Mouse (Mus musculus) liver, embryonic 14.5 days (tissue): ENCODE results near the gene Tbl1x. TPM values are rescaled to one million over a fixed set of nuclear protein-coding genes. Genes with fewer than 3 reads are reported as not detected.

ENCODE experiments used
- ATAC-seq: fragments of 200-750 bp; cut with Nextera tagmentation; 2 replicates; pipeline ENCODE4 v1.8.0; 2017; ENCODE audit warnings: moderate number of reproducible peaks, mild to moderate bottlenecking, moderate library complexity; ENCODE audit not compliant: insufficient read depth
- DNase-seq, 3 experiments: peaks; one replicate each; pipeline ENCODE4 v3.0.0-alpha.2; 2012 to 2013; ENCODE audit warnings: low read depth in 3 of 3, low spot score in 3 of 3
- H3K27ac ChIP-seq: fragments of 300-500 bp; sonication (generic); 2 replicates; pipeline ENCODE4 v1.5.1; 2014; ENCODE audit warnings: moderate library complexity, mild to moderate bottlenecking, control low read depth, inconsistent platforms
- H3K27me3 ChIP-seq: fragments of 300-500 bp; sonication (generic); 2 replicates; pipeline ENCODE4 v1.6.1; 2014; ENCODE audit warnings: mild to moderate bottlenecking, low read length, moderate library complexity; ENCODE audit not compliant: control insufficient read depth, insufficient read depth
- H3K36me3 ChIP-seq: fragments of 300-500 bp; sonication (generic); replicated peaks from 2 replicates; pipeline ENCODE4 v1.6.1; 2014; ENCODE audit warnings: low read depth; ENCODE audit not compliant: control insufficient read depth, insufficient read depth
- H3K4me1 ChIP-seq, 2 experiments: fragments of 200-500 bp in 1 of 2; fragments of 300-500 bp in 1 of 2; sonication (generic) in 1 of 2; replicated peaks; 2 replicates each; pipeline ENCODE4 v1.6.1; 2012 to 2014; ENCODE audit warnings: antibody characterized with exemption in 1 of 2, inconsistent platforms in 1 of 2, low read length in 1 of 2; ENCODE audit not compliant: control insufficient read depth in 2 of 2, insufficient read depth in 2 of 2
- H3K4me2 ChIP-seq: fragments of 300-500 bp; sonication (generic); 2 replicates; pipeline ENCODE4 v1.6.1; 2014; ENCODE audit warnings: low read depth, mild to moderate bottlenecking, control low read depth, moderate library complexity
- H3K4me3 ChIP-seq, 2 experiments: fragments of 200-500 bp in 1 of 2; fragments of 300-500 bp in 1 of 2; sonication (generic) in 1 of 2; 2 replicates each; pipeline ENCODE4 v1.5.1; 2012 to 2014; ENCODE audit warnings: low read depth in 2 of 2, low read length in 2 of 2, mild to moderate bottlenecking in 2 of 2, control low read depth in 1 of 2, inconsistent platforms in 1 of 2, moderate library complexity in 1 of 2; ENCODE audit not compliant: insufficient read depth in 1 of 2
- H3K9ac ChIP-seq: fragments of 300-500 bp; sonication (generic); replicated peaks from 2 replicates; pipeline ENCODE4 v1.6.1; 2014; ENCODE audit warnings: mild to moderate bottlenecking, control low read depth, moderate library complexity
- H3K9me3 ChIP-seq: fragments of 300-500 bp; sonication (generic); 2 replicates; pipeline ENCODE4 v1.6.1; 2016; ENCODE audit warnings: low read length, mixed read lengths; ENCODE audit not compliant: control insufficient read depth
- CTCF ChIP-seq: IDR thresholded peaks from 2 replicates; pipeline ENCODE4 v1.5.1; 2016; ENCODE audit warnings: antibody characterized with exemption, low read depth, control low read depth
- EP300 ChIP-seq: IDR thresholded peaks from 2 replicates; pipeline ENCODE4 v1.6.1; 2016; ENCODE audit warnings: antibody characterized with exemption, low read depth
- WGBS: fragments of 180-500 bp; shearing (Covaris S2); extraction: QIAGEN DNeasy Blood & Tissue Kit; methylation state at CpG from one replicate; pipeline ENCODE4 v1.1.7; 2014; ENCODE audit not compliant: insufficient replicate concordance; 5-methylcytosine and 5-hydroxymethylcytosine counted together
- polyA plus RNA-seq, 2 experiments: library from polyadenylated mRNA; depleted of rRNA in 1 of 2; stranded (reverse) in 1 of 2; unstranded in 1 of 2; fragments of >200 nt; fragmentation: Nextera tagmentation in 1 of 2; extraction: Ambion mirVana in 1 of 2; gene quantifications; 2 replicates each; pipeline versions ENCODE4 v1.2.1 to v1.2.3; 2012 to 2014

Gene Tbl1x
- polyA plus RNA-seq, 2 experiments: 7.6 to 14.2 TPM

DNA sequence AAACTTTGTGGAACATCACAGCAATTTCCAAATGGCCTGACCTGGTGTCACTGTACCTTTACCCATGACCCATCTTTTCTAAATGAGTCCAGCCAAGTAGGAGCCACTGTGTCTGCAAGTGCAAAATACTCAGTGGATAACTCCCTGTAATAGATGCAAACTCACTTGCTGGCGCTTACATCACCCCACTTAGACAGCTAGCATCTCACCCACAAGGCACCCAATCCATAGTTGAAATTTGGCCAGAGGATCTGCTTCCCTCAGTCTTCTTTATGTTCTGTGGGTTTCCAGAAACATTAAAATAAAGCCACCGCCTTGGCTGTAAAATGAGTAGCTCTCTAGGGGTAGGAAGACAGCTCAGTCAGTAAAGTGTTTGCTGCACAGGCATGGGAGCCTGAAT is 33.3 kb upstream of the Tbl1x start:
- Histone ChIP-seq H3K4me1 (no peaks in the 10 kb centered on the region), H3K9ac (no peak overlapping the region), H3K4me2 (no peak overlapping the region), H3K27me3 (no peaks in the 10 kb centered on the region), H3K36me3 (no peaks in the 10 kb centered on the region), H3K27ac (no peak overlapping the region), H3K9me3 (no peaks in the 10 kb centered on the region), H3K4me3 (no peak overlapping the region)
- DNase-seq: no peak
- WGBS: 55% methylated on average over 2 of the region's 2 CpGs
- ATAC-seq: no peak
- TF ChIP-seq EP300: no peak
- no peak for TF ChIP-seq CTCF

DNA sequence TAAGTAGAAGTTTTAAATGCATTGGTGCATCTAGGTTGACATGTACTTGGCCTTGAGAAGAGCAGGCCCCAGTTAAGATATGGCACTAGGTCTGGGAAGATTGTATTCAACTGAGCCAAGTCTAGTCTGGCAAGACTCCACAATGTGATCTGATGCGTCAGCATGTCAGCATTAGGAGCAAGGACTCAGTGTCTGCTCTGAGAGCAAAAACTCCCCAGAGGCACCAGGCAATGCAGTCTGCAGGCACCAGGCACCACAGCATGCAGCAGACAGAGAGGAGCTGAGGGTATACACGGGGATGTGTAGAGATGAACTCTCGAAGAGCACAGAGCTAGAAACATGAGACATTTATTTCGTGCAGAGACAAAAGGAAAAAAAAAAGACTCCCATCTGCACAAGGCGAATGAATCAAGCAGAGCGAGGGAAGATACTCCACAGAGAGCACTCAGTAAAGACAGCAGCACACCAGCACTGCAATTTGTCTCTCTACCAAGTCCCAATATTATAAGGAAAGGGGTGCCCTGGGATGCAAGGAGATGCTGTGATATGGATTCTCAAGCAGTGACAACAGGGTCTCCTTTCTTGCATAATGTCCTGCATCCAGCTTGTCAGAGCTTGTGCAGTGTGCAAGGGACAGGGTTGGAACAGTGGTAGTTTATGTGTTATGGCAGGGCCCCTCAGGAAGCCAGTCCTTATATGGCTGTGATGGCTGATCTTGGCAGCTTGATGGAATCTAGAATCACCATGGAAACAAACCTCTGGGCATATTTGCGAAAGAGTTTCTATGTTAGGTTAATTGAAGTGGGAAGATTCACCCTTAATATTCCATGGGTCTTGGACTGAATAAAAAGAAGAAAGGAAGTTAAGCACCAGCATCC is 22.7 kb upstream of the Tbl1x start:
- ATAC-seq: no peak
- no peak overlapping the region for H3K27ac ChIP-seq
- H3K4me2 ChIP-seq: no peak overlapping the region
- WGBS: 56% methylated on average over 7 of the region's 7 CpGs
- H3K4me1 ChIP-seq: no peaks in the 10 kb centered on the region
- TF ChIP-seq EP300 (no peak), CTCF (no peak)
- H3K9me3 ChIP-seq: no peaks in the 10 kb centered on the region
- no peaks in the 10 kb centered on the region for H3K36me3 ChIP-seq
- no peak overlapping the region for H3K9ac ChIP-seq
- no peak overlapping the region for H3K4me3 ChIP-seq
- no peaks in the 10 kb centered on the region for H3K27me3 ChIP-seq
- DNase-seq: no peak

DNA sequence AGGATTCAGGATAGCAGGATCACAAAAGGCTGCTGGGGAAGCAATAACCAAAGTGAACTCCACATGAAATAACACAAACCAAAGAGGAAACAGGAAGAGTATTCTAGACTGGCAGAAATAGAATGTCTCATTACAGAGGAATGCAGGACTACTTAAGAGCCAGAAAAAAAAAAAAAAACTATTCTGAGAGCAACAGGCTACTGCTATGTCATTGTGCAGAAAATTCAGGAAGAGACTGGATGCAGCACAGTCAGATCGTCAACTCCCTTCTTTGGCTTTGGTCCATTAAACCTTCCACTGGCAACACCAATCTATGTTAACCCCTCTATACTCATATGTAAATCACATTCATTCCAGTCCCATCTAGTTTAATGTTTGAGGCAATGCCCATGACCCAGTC is 20.7 kb upstream of the Tbl1x start:
- TF ChIP-seq EP300 (no peak), CTCF (no peak)
- no peak overlapping the region for H3K27ac ChIP-seq
- no peak overlapping the region for H3K4me2 ChIP-seq
- 41% methylated on average over 1 of the region's 1 CpGs for WGBS
- H3K4me1 ChIP-seq: no peaks in the 10 kb centered on the region
- DNase-seq (no peak), ATAC-seq (no peak)
- H3K9ac ChIP-seq: no peak overlapping the region
- no peak overlapping the region for H3K4me3 ChIP-seq
- H3K9me3 ChIP-seq: no peaks in the 10 kb centered on the region
- H3K27me3 ChIP-seq: no peaks in the 10 kb centered on the region
- H3K36me3 ChIP-seq: no peaks in the 10 kb centered on the region

DNA sequence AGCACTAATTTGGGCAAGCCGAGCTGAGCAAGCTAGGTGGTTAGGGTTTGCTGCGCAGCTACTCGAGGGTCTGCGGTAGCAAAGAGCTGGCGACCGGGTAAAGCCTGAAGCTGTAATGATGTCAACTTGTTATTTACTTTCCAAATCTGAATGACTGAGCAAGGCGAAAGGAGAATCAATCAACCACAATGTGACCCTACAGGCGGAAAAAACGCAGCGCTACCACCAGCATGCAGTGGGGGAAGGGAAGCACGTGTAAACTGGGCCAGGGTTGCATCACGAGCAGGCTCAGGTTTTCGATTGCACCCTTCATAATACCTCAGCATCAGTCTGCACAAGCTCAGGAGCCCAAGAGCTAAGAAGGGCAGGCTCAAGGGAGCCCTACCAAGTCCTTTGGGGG is 1.7 kb upstream of the Tbl1x start:
- WGBS: 8% methylated on average over 13 of the region's 13 CpGs
- H3K4me3 ChIP-seq: peak overlapping the region; percentile 44 to 74; a peak in 3 of 4 replicates

DNA sequence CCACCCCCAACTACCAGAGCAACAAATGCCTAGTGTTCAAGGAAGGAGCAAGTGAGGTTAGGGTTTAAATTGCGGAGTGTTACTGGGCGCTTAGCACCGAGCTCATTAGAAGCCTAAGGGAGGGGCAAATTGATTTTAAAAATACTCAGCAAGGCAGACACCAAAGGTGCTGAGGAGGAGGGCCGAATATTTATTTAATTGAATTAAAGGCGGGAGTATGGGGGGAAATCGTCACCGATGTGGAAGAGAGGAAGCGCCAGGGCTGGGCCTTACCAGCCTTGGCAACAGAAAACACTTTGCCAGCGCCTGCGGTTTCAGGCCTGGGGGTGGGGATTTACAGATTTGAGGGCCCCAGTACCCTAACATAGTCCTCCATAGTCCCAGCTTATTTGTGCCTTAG is 1.0 kb upstream of the Tbl1x start:
- Histone ChIP-seq H3K9ac (peak overlapping the region; percentile 70; the same call in 1 of the 2 replicates), H3K4me2 (peak overlapping the region; percentile 75), H3K27me3 (no peaks in the 10 kb centered on the region), H3K4me3 (peak overlapping the region; percentile 71 to 74), H3K9me3 (no peaks in the 10 kb centered on the region), H3K36me3 (no peaks in the 10 kb centered on the region), H3K4me1 (peaks cover 2% of the 10 kb centered on the region in 2 experiments; a peak in 3 of 4 replicates), H3K27ac (peak overlapping the region; percentile 47)
- DNase-seq (peak in 1 of 3 experiments; percentile 9), ATAC-seq (no peak)
- 22% methylated on average over 10 of the region's 10 CpGs for WGBS
- TF ChIP-seq EP300: no peak
- no peak for TF ChIP-seq CTCF

More for the DNA sequence above, 1.7 kb upstream of the Tbl1x start:
- Histone ChIP-seq H3K36me3 (no peaks in the 10 kb centered on the region), H3K9ac (no peak overlapping the region), H3K9me3 (no peaks in the 10 kb centered on the region), H3K27ac (peak overlapping the region; percentile 47; the same call in 1 of the 2 replicates), H3K4me1 (peaks cover 2% of the 10 kb centered on the region in 2 experiments; a peak in 3 of 4 replicates), H3K27me3 (no peaks in the 10 kb centered on the region), H3K4me2 (peak overlapping the region; percentile 75)
- ATAC-seq (peak; percentile 24), DNase-seq (peak; percentile 56 to 61 (median 58))
- TF ChIP-seq EP300 (no peak), CTCF (no peak)
